In genomic region chr15:84445812-84446716, GRCm38 (mm10) we compare ENCODE assay signal across 9 mouse cellular contexts. TPM values are rescaled to one million over a fixed set of nuclear protein-coding genes. Genes with fewer than 3 reads are reported as not detected.
DNase-seq lines count a peak whose midpoint lies in the region; ATAC-seq and TF ChIP-seq lines count a peak whose summit lies in the region.
"Had no signal": no experiment of that assay in that cellular context is flagged by ENCODE, and none has a peak within 500 bp of the region (broad histone marks: within the 10 kb centered on the region; RNA-seq: fewer than 3 reads in every experiment).

No protein-coding gene starts in this region.

- no peak for DNase-seq in heart, postnatal 4 days
- DNase-seq in ES-E14 (ENCODE audit: low read depth, low spot score), result no peak
- peak; percentile 66 for DNase-seq in forebrain, embryonic 11.5 days (ENCODE audit: low spot score)
- DNase-seq in retina, postnatal 1 day, result peak; percentile 77
- no peak for DNase-seq in ovary, postnatal 14 days (ENCODE audit: low spot score)
- DNase-seq in urinary bladder, postnatal 14 days (ENCODE audit: low spot score), result no peak

- H3K4me3 ChIP-seq in heart, embryonic 13.5 days, result peak overlapping the region; percentile 57
- peak overlapping the region; percentile 58 to 62; a peak in 3 of 4 replicates for H3K4me3 ChIP-seq in ES-E14 (ENCODE audit: insufficient read depth in 1 of 2, low read depth in 1 of 2, low read length in 2 of 2, poor library complexity in 1 of 2, severe bottlenecking in 1 of 2)
- H3K4me3 ChIP-seq in forebrain, embryonic 11.5 days (ENCODE audit: low read depth, low read length), result peak overlapping the region; percentile 62
- H3K4me3 ChIP-seq in limb, embryonic 12.5 days (replicated peaks), result peak overlapping the region; percentile 59

- WGBS in heart, embryonic 13.5 days, result 2% methylated on average over 78 of the region's 99 CpGs
- under 1% methylated on average over 85 of the region's 99 CpGs for WGBS in forebrain, embryonic 11.5 days
- WGBS in limb, embryonic 12.5 days, result under 1% methylated on average over 89 of the region's 99 CpGs

- in situ Hi-C loops in ES-E14 (cut with MboI; ENCODE audit: low sequenced_read_pairs in 2 of 2, unreplicated experiment in 2 of 2), result no loop called here

- H3K27me3 ChIP-seq in heart, embryonic 13.5 days (replicated peaks), result peaks cover 87% of the 10 kb centered on the region
- H3K27me3 ChIP-seq in forebrain, embryonic 11.5 days (ENCODE audit: control insufficient read depth, insufficient read depth, low read length), result peaks cover 29% of the 10 kb centered on the region
- peaks cover 92% of the 10 kb centered on the region for H3K27me3 ChIP-seq in limb, embryonic 12.5 days

- ATAC-seq in heart, embryonic 13.5 days (ENCODE audit: extremely low read depth, insufficient number of reproducible peaks, low FRiP score, low TSS enrichment), result no peak
- peak; percentile 26; the same call in 1 of the 2 replicates for ATAC-seq in forebrain, embryonic 11.5 days (replicated peaks; ENCODE audit: low FRiP score)
- no peak for ATAC-seq in limb, embryonic 12.5 days (ENCODE audit: insufficient number of reproducible peaks, insufficient read depth, low FRiP score, low TSS enrichment, low read depth)

- H3K9me3 ChIP-seq in heart, embryonic 13.5 days, result no peaks in the 10 kb centered on the region
- no peaks in the 10 kb centered on the region for H3K9me3 ChIP-seq in ES-E14 (ENCODE audit: control insufficient read depth, insufficient read depth, low read depth, low read length)
- H3K9me3 ChIP-seq in forebrain, embryonic 11.5 days (ENCODE audit: control insufficient read depth, low read length), result no peaks in the 10 kb centered on the region
- H3K9me3 ChIP-seq in limb, embryonic 12.5 days, result no peaks in the 10 kb centered on the region

- no peak overlapping the region for H3K27ac ChIP-seq in heart, embryonic 13.5 days (replicated peaks)
- no peak overlapping the region for H3K27ac ChIP-seq in ES-E14 (ENCODE audit: insufficient read depth, low read depth, low read length, poor library complexity, severe bottlenecking)
- H3K27ac ChIP-seq in forebrain, embryonic 11.5 days (ENCODE audit: low read depth, low read length), result no peak overlapping the region
- no peak overlapping the region for H3K27ac ChIP-seq in limb, embryonic 12.5 days

- H3K36me3 ChIP-seq in heart, embryonic 13.5 days, result no peaks in the 10 kb centered on the region
- H3K36me3 ChIP-seq in ES-E14 (ENCODE audit: control insufficient read depth, insufficient read depth, low read length, poor library complexity, severe bottlenecking), result no peaks in the 10 kb centered on the region
- no peaks in the 10 kb centered on the region for H3K36me3 ChIP-seq in forebrain, embryonic 11.5 days (ENCODE audit: control insufficient read depth, insufficient read depth, low read length)
- H3K36me3 ChIP-seq in limb, embryonic 12.5 days, result no peaks in the 10 kb centered on the region
- H3K36me3 ChIP-seq: G1E had no signal

- H3K9ac ChIP-seq in heart, embryonic 13.5 days, result peak overlapping the region; percentile 77
- peak overlapping the region; percentile 53 for H3K9ac ChIP-seq in ES-E14 (ENCODE audit: insufficient read depth, low read depth, low read length, poor library complexity, severe bottlenecking)
- peak overlapping the region; percentile 67 for H3K9ac ChIP-seq in forebrain, embryonic 11.5 days (ENCODE audit: low read length)
- H3K9ac ChIP-seq in limb, embryonic 12.5 days (replicated peaks), result peak overlapping the region; percentile 65

- peak overlapping the region; percentile 92 for H3K4me2 ChIP-seq in heart, embryonic 13.5 days
- H3K4me2 ChIP-seq in forebrain, embryonic 11.5 days (ENCODE audit: low read depth, low read length, severe bottlenecking), result peak overlapping the region; percentile 100
- peak overlapping the region; percentile 99 for H3K4me2 ChIP-seq in limb, embryonic 12.5 days

- H3K4me1 ChIP-seq in heart, embryonic 13.5 days, result peaks cover 30% of the 10 kb centered on the region
- H3K4me1 ChIP-seq in ES-E14 (ENCODE audit: control insufficient read depth in 2 of 2, insufficient read depth in 2 of 2, low read length in 2 of 2, poor library complexity in 1 of 2), result peaks cover 0 to 14% of the 10 kb centered on the region in 2 experiments; a peak in 2 of 4 replicates
- H3K4me1 ChIP-seq in forebrain, embryonic 11.5 days (replicated peaks; ENCODE audit: control insufficient read depth, insufficient read depth, low read length), result peaks cover 15% of the 10 kb centered on the region; the same call in 1 of the 2 replicates
- H3K4me1 ChIP-seq in limb, embryonic 12.5 days (replicated peaks), result peaks cover 51% of the 10 kb centered on the region

TF ChIP-seq in ES-E14, 5 proteins besides CTCF, POLR2A, EP300 and RAD21:
- TF ChIP-seq HCFC1 (IDR thresholded peaks at IDR 0.05; ENCODE audit: borderline replicate concordance, insufficient read depth, low read length), result no peak
- TF ChIP-seq ZNF384 (IDR thresholded peaks at IDR 0.05; ENCODE audit: low read depth, low read length), result no peak
- no peak for TF ChIP-seq ZC3H11A (IDR thresholded peaks at IDR 0.05; ENCODE audit: borderline replicate concordance, low read depth, low read length)
- no peak for TF ChIP-seq CHD2 (IDR thresholded peaks at IDR 0.05; ENCODE audit: low read depth, low read length)
- no peak for TF ChIP-seq MAFK (IDR thresholded peaks at IDR 0.05; ENCODE audit: insufficient read depth, low read depth, low read length)

RNA-seq across cellular contexts. Expression of gene Shisal1, which starts 0.8 kb away (rescaled TPM):
- 0.55 and 0.60 TPM in 2 replicates for polyA plus RNA-seq in heart, embryonic 13.5 days (2015; fragmentation: Nextera tagmentation; extraction: Ambion mirVana)
- total RNA-seq in heart, postnatal 4 days (2021), result 1 to 10 TPM; 2.3 to 3.2 TPM
- total RNA-seq in ES-E14 (2012; rRNA removed), result 0.58 and 1.0 TPM in 2 replicates
- 3.8 and 4.4 TPM in 2 replicates for polyA plus RNA-seq in forebrain, embryonic 11.5 days (2014; fragmentation: Nextera tagmentation; extraction: Ambion mirVana)
- 1.3 and 1.8 TPM in 2 replicates for polyA plus RNA-seq in limb, embryonic 12.5 days (2016; fragmentation: Nextera tagmentation; extraction: Ambion mirVana)
- polyA plus RNA-seq: G1E had no signal

Comparison
In these comparisons a context has a peak if more than half of its experiments do, and no peak if none do; other contexts are left out.
1. DNase-seq: peak in forebrain, embryonic 11.5 days (single experiment) and retina, postnatal 1 day (single experiment); none in heart, postnatal 4 days (single experiment), ES-E14 (single experiment), ovary, postnatal 14 days (single experiment) and urinary bladder, postnatal 14 days (single experiment).
2. Peak in every context shown above with its lines, with median percentiles within 50 percentile points of each other: H3K4me2 ChIP-seq, H3K4me3 ChIP-seq and H3K9ac ChIP-seq.